Comparison of ENCODE assay signal across 8 mouse cellular contexts in the genomic region with DNA sequence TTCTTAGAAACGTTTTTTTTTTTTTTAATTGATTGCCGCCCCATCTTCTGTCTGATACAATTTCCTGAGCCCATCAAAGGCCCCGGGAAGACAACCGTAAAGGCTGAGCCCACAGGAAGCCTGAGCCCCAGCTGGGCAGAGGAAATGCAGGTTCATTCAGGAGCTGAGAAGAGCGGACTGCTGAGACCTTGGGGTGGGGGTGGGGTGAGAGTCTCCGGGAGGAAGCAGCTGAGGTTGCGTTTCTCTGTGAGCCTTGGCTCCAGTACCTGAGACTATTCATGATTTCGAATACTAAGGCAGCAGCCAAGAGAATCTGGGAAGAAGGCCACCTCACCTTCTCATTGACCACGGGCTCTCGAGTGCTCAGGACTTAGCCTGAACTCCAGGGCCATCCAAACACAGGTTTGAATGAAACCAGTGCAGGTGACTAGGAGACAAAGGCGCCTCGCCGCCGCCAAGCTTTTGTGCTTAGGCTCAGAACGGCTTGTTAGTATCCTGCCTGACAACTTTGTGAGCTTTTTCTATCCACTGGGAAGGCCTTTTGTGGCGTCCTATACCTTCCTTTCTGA. TPM values are rescaled to one million over a fixed set of nuclear protein-coding genes. Genes with fewer than 3 reads are reported as not detected.
DNase-seq lines count a peak whose midpoint lies in the region; ATAC-seq and TF ChIP-seq lines count a peak whose summit lies in the region.

No protein-coding gene starts in this region.

- peaks cover 3% of the 10 kb centered on the region; the same call in 1 of the 2 replicates for H3K4me1 ChIP-seq in bone marrow macrophage, adult 2 months (ENCODE audit: control insufficient read depth, insufficient read depth, low read length)
- peaks cover 24% of the 10 kb centered on the region for H3K4me1 ChIP-seq in forebrain, embryonic 15.5 days
- peaks cover 20% of the 10 kb centered on the region for H3K4me1 ChIP-seq in kidney, embryonic 16.5 days (ENCODE audit: insufficient read depth, low read length)
- H3K4me1 ChIP-seq in midbrain, postnatal 0 days (ENCODE audit: insufficient read depth, low read length): peaks cover 8% of the 10 kb centered on the region; the same call in 1 of the 2 replicates

- no peak for TF ChIP-seq POLR2A in bone marrow macrophage, adult 2 months (IDR thresholded peaks at IDR 0.05; ENCODE audit: borderline replicate concordance, low read depth, low read length)

- no peak overlapping the region for H3K27ac ChIP-seq in gastrocnemius, adult 2 months
- no peak overlapping the region for H3K27ac ChIP-seq in bone marrow macrophage, adult 2 months (ENCODE audit: insufficient read depth, low read depth, low read length)
- 0 out of 2 replicates have a peak overlapping the region, but pooled peaks have one; percentile 11 for H3K27ac ChIP-seq in forebrain, embryonic 15.5 days (replicated peaks)
- no peak overlapping the region for H3K27ac ChIP-seq in kidney, embryonic 16.5 days (ENCODE audit: low read length)
- H3K27ac ChIP-seq in midbrain, postnatal 0 days (ENCODE audit: low read depth, low read length): peak overlapping the region; percentile 34; the same call in 1 of the 2 replicates

- peak overlapping the region; percentile 99 for H3K4me2 ChIP-seq in forebrain, embryonic 15.5 days (replicated peaks)
- H3K4me2 ChIP-seq in kidney, embryonic 16.5 days (replicated peaks; ENCODE audit: low read depth, low read length): peak overlapping the region; percentile 82
- H3K4me2 ChIP-seq in midbrain, postnatal 0 days (ENCODE audit: low read depth, low read length, poor library complexity, severe bottlenecking): peak overlapping the region; percentile 97

- intact Hi-C loops in gastrocnemius, adult 2 months (cut with DNase I): loop anchor here (10.0 kb wide), 1 partner anchor 460 kb away; no protein-coding TSS in a partner anchor
- intact Hi-C loops in gastrocnemius, postnatal 36 days (cut with DNase I): loop anchor here (10.0 kb wide), 1 partner anchor 470 kb away; no protein-coding TSS in a partner anchor

- H3K27me3 ChIP-seq in forebrain, embryonic 15.5 days: peaks cover 21% of the 10 kb centered on the region
- peaks cover 35% of the 10 kb centered on the region for H3K27me3 ChIP-seq in kidney, embryonic 16.5 days (ENCODE audit: insufficient read depth, low read length)
- H3K27me3 ChIP-seq in midbrain, postnatal 0 days (ENCODE audit: insufficient read depth, low read length): no peaks in the 10 kb centered on the region

- under 1% methylated on average over 16 of the region's 16 CpGs for WGBS in forebrain, embryonic 15.5 days
- WGBS in kidney, embryonic 16.5 days: 1% methylated on average over 16 of the region's 16 CpGs
- WGBS in midbrain, postnatal 0 days: 3% methylated on average over 16 of the region's 16 CpGs

- H3K9ac ChIP-seq in forebrain, embryonic 15.5 days (replicated peaks): peak overlapping the region; percentile 63
- H3K9ac ChIP-seq in kidney, embryonic 16.5 days (replicated peaks; ENCODE audit: low read length): peak overlapping the region; percentile 48; the same call in 1 of the 2 replicates
- peak overlapping the region; percentile 72 for H3K9ac ChIP-seq in midbrain, postnatal 0 days (replicated peaks; ENCODE audit: low read length, poor library complexity, severe bottlenecking)

- H3K9me3 ChIP-seq in forebrain, embryonic 15.5 days: no peaks in the 10 kb centered on the region
- H3K9me3 ChIP-seq in kidney, embryonic 16.5 days (ENCODE audit: low read length): no peaks in the 10 kb centered on the region
- no peaks in the 10 kb centered on the region for H3K9me3 ChIP-seq in midbrain, postnatal 0 days (ENCODE audit: low read length)

- no peaks in the 10 kb centered on the region for H3K36me3 ChIP-seq in forebrain, embryonic 15.5 days
- no peaks in the 10 kb centered on the region for H3K36me3 ChIP-seq in kidney, embryonic 16.5 days (ENCODE audit: insufficient read depth, low read length)
- H3K36me3 ChIP-seq in midbrain, postnatal 0 days (ENCODE audit: insufficient read depth, low read length): no peaks in the 10 kb centered on the region

- H3K4me3 ChIP-seq in gastrocnemius, adult 2 months: peak overlapping the region; percentile 73
- H3K4me3 ChIP-seq in bone marrow macrophage, adult 2 months (ENCODE audit: insufficient read depth, low read length): peak overlapping the region; percentile 43; the same call in 1 of the 2 replicates
- H3K4me3 ChIP-seq in forebrain, embryonic 15.5 days: peak overlapping the region; percentile 56
- H3K4me3 ChIP-seq in kidney, embryonic 16.5 days (ENCODE audit: low read length): peak overlapping the region; percentile 51
- H3K4me3 ChIP-seq in midbrain, postnatal 0 days (ENCODE audit: low read depth, low read length): peak overlapping the region; percentile 47

- no peak for TF ChIP-seq CTCF in gastrocnemius, adult 2 months (IDR thresholded peaks at IDR 0.05)
- TF ChIP-seq CTCF in bone marrow macrophage, adult 2 months (IDR thresholded peaks at IDR 0.05; ENCODE audit: low read depth, low read length): no peak
- no peak for TF ChIP-seq CTCF in midbrain, postnatal 0 days (IDR thresholded peaks at IDR 0.05)

- ATAC-seq in forebrain, embryonic 15.5 days (replicated peaks): peak; percentile 24
- peak; percentile 47; the same call in 1 of the 2 replicates for ATAC-seq in kidney, embryonic 16.5 days (ENCODE audit: low FRiP score, low TSS enrichment)
- ATAC-seq in midbrain, postnatal 0 days (ENCODE audit: low FRiP score): peak; percentile 54

- DNase-seq in gastrocnemius, adult 2 months: peak; percentile 66
- no peak for DNase-seq in gastrocnemius, postnatal 36 days
- peak; percentile 42 for DNase-seq in midbrain, postnatal 0 days (ENCODE audit: low spot score)
- DNase-seq in layer of hippocampus, postnatal 25 days (ENCODE audit: extremely low spot score in 1 of 2, low spot score in 1 of 2): no peak
- no peak for DNase-seq in right cerebral cortex, adult 2 months (ENCODE audit: low spot score in 2 of 2)

RNA-seq across cellular contexts. Expression of a gene that starts 0.7 kb away (rescaled TPM):
- under 1 TPM; 0.33 to 0.75 TPM for total RNA-seq in gastrocnemius, adult 2 months (2021)
- 1 to 10 TPM in 1 of 2 experiments, under 1 TPM in 1; 0.61 to 1.3 TPM for total RNA-seq in gastrocnemius, postnatal 36 days (2021)
- polyA plus RNA-seq in bone marrow macrophage, adult 2 months (2012; ENCODE audit: insufficient read depth, insufficient read length, missing spikeins): 1.5 and 1.8 TPM in 2 replicates
- 1.5 and 1.6 TPM in 2 replicates for polyA plus RNA-seq in forebrain, embryonic 15.5 days (2015; fragmentation: Nextera tagmentation; extraction: Ambion mirVana)
- polyA plus RNA-seq in kidney, embryonic 16.5 days (2015; fragmentation: Nextera tagmentation; extraction: Ambion mirVana): 1.1 and 1.6 TPM in 2 replicates
- 6.7 and 9.1 TPM in 2 replicates for total RNA-seq in midbrain, postnatal 0 days (2014; rRNA removed)
- polyA plus RNA-seq in midbrain, postnatal 0 days (2015; fragmentation: Nextera tagmentation; extraction: Ambion mirVana): 2.5 and 2.8 TPM in 2 replicates
- total RNA-seq in layer of hippocampus, postnatal 25 days (2021): 1 to 10 TPM; 4.3 to 4.5 TPM

RNA-seq across cellular contexts. Expression of a gene that starts 51.7 kb away (rescaled TPM):
- 10 to 100 TPM; 18.2 to 33.6 TPM for total RNA-seq in gastrocnemius, adult 2 months (2021)
- 10 to 100 TPM; 23.0 to 27.9 TPM for total RNA-seq in gastrocnemius, postnatal 36 days (2021)
- polyA plus RNA-seq in bone marrow macrophage, adult 2 months (2012; ENCODE audit: insufficient read depth, insufficient read length, missing spikeins): 276 and 293 TPM in 2 replicates
- polyA plus RNA-seq in forebrain, embryonic 15.5 days (2015; fragmentation: Nextera tagmentation; extraction: Ambion mirVana): 314 and 348 TPM in 2 replicates
- 91.8 and 99.5 TPM in 2 replicates for polyA plus RNA-seq in kidney, embryonic 16.5 days (2015; fragmentation: Nextera tagmentation; extraction: Ambion mirVana)
- 428 and 544 TPM in 2 replicates for total RNA-seq in midbrain, postnatal 0 days (2014; rRNA removed)
- polyA plus RNA-seq in midbrain, postnatal 0 days (2015; fragmentation: Nextera tagmentation; extraction: Ambion mirVana): 421 and 465 TPM in 2 replicates
- total RNA-seq in layer of hippocampus, postnatal 25 days (2021): 100 to 1,000 TPM; 268 to 295 TPM

RNA-seq across cellular contexts. Expression of a gene that starts 58.0 kb away (rescaled TPM):
- 10 to 100 TPM; 16.3 to 18.2 TPM for total RNA-seq in gastrocnemius, adult 2 months (2021)
- 10 to 100 TPM; 14.2 to 14.9 TPM for total RNA-seq in gastrocnemius, postnatal 36 days (2021)
- 57.0 and 59.0 TPM in 2 replicates for polyA plus RNA-seq in bone marrow macrophage, adult 2 months (2012; ENCODE audit: insufficient read depth, insufficient read length, missing spikeins)
- 29.6 and 30.7 TPM in 2 replicates for polyA plus RNA-seq in forebrain, embryonic 15.5 days (2015; fragmentation: Nextera tagmentation; extraction: Ambion mirVana)
- 18.5 and 19.7 TPM in 2 replicates for polyA plus RNA-seq in kidney, embryonic 16.5 days (2015; fragmentation: Nextera tagmentation; extraction: Ambion mirVana)
- 55.4 and 57.9 TPM in 2 replicates for total RNA-seq in midbrain, postnatal 0 days (2014; rRNA removed)
- 26.5 and 29.2 TPM in 2 replicates for polyA plus RNA-seq in midbrain, postnatal 0 days (2015; fragmentation: Nextera tagmentation; extraction: Ambion mirVana)
- total RNA-seq in layer of hippocampus, postnatal 25 days (2021): 100 to 1,000 TPM; 107 to 116 TPM

Comparison
In these comparisons a context has a peak if more than half of its experiments do, and no peak if none do; other contexts are left out.
1. DNase-seq: peak in gastrocnemius, adult 2 months (single experiment) and midbrain, postnatal 0 days (single experiment); none in gastrocnemius, postnatal 36 days (0 of 2), layer of hippocampus, postnatal 25 days (0 of 2) and right cerebral cortex, adult 2 months (0 of 2).
2. H3K27ac ChIP-seq: peak in forebrain, embryonic 15.5 days (single experiment) and midbrain, postnatal 0 days (single experiment); none in gastrocnemius, adult 2 months (single experiment), bone marrow macrophage, adult 2 months (single experiment) and kidney, embryonic 16.5 days (single experiment).
3. RNA of a gene that starts 51.7 kb away (total RNA-seq): 428 to 544 TPM in midbrain, postnatal 0 days and 268 to 295 TPM in layer of hippocampus, postnatal 25 days; 18.2 to 33.6 TPM in gastrocnemius, adult 2 months and 23.0 to 27.9 TPM in gastrocnemius, postnatal 36 days; every median in the first group is over 4 times any median in the second.
4. Peak in every context shown above with its lines, with median percentiles within 50 percentile points of each other: H3K4me3 ChIP-seq, ATAC-seq, H3K4me2 ChIP-seq and H3K9ac ChIP-seq.